Mouse (Mus musculus): Measurements from ENCODE around the gene Nrg3.

Nrg3 gene

GRCm38 (mm10) chr14:38959367-38959766, 513.5 kb downstream of the Nrg3 start:
- no peak for DNase-seq (ENCODE audit: low read depth, low spot score)

DNA sequence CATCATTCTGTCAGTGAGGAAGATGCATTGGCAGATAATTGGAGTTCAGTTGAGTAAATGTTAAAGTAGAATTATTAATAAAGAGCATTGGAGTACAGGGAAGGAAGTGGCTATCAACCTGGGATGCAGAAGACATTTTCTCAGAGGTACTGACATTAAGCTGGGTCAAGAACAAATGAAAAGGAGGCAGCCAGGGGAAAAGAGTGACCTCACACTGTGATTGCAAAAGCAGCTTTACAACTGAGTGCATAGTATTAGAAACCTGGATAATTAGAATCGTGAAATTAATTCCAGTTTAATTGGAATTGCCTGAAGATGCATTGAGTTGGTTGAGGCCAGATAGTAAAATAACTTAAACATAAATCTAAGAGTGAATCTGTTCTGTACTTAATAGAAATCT, 535.4 kb downstream of the Nrg3 start:
- DNase-seq (ENCODE audit: low read depth, low spot score): no peak

GRCm38 (mm10) chr14:38936483-38937054, 536.3 kb downstream of the Nrg3 start:
- no peak for DNase-seq (ENCODE audit: low read depth, low spot score)

DNA sequence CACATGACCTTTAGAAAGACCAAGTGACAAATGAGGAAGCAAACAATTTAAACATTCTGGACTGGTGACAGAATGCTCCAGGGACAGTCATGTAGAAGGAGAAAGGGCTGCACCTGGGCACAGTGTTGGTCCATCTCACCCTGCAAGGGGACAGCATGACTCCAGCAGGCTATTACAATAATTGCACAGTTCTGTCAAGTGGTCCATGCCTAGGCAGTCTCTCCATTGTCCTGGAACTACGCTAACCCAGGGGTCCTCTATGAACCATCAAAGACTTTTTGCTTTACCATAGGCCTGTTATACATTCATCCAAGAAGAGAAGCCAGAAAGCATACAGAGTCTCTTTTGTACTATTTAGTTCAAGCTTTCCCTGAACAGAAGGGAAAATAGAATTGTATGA, 549.2 kb downstream of the Nrg3 start:
- DNase-seq (ENCODE audit: low read depth, low spot score): no peak

DNA sequence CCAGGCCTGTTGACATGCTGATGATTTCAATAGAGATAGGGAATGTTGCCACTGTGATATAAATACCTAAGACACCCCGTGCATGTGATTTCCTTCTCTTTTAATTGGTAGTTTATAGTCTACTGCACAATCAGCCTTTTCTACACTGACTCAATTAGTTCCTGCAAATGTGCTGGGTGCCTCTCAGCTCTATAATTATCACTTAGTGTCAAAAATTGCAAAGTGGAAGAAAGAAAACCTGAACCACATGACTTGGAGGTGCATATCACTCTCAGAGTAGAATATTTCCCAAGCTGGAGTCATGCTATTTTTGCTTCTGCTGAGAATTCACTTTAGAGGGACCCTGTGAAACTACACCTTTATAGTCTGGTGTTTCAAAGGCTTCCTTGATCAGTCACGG, 552.1 kb downstream of the Nrg3 start:
- no peak for DNase-seq (ENCODE audit: low read depth, low spot score)

DNA sequence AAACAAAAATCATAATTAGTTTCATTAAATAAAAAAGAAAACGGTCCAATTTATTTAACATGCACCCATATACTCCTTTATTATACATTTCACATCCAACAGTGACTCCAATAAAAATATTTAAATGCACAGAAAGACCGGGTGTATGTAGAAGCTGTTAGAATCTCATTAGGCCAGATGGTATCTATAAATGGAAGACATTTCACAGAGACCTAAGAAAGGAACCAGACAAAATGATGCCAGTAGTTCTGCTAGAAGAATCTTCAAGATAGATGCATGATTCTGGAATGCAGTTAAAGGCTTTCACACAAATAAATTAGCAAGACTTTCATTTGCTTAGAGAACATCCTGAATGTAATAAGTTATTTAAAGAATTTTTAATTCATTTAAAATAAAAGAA, 602.3 kb downstream of the Nrg3 start:
- DNase-seq (ENCODE audit: low read depth, low spot score): no peak

DNA sequence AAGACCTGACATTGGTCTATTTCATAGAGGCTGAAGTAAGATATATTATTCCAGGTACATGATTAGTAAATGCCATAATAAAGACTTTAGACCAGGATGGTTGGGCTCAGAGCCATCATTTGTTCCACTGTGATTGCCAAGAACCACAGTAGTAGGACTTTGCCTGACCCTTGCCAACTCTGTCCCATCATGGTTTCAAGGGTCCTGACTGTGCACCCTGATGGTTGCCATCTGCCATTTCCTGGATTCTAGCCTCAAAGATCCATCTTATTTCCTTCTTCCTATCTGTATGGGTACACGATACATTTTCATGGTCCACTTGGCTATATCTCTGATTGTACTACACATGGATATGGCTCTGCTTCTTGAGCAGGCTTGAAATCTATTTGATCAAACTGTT, 625.3 kb downstream of the Nrg3 start:
- DNase-seq (ENCODE audit: low read depth, low spot score): no peak

DNA sequence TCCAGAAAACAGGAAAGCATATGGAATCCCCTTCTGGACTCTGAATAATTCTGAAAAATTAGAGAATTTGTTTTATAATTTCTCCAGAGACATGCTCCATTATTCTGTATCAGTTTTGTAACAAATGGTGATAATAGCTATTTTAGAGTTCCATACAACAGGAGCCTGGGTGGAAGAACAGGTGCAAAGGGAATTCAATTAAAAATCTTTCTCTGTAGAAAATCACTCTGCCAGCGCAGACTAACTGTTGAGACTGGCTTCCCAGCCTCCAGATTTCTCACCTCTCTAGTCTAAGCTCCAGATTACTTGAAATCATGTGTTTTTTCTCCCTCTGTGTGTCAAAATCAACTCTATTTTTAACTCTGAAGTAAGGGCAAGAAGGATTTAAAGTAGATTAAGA, 625.8 kb downstream of the Nrg3 start:
- no peak for DNase-seq (ENCODE audit: low read depth, low spot score)

DNA sequence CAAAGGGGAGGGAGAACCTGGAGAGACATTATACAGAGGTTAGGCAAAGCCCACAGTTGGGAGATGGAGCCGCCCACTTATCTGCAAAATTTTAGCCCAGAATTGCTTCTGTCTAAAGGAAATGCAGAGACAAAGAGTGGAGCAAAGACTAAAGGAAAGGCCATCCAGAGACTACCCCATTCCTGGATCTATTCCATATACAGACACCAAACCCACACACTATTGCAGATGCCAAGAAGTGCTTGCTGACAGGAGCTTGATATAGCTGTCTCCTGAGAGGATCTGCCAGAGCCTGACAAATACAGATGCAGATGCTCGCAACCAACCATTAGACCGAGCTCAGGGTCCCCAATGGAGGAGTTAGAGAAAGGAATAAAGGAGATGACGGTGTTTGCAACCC, 637.9 kb downstream of the Nrg3 start:
- no peak for DNase-seq (ENCODE audit: low read depth, low spot score)

DNA sequence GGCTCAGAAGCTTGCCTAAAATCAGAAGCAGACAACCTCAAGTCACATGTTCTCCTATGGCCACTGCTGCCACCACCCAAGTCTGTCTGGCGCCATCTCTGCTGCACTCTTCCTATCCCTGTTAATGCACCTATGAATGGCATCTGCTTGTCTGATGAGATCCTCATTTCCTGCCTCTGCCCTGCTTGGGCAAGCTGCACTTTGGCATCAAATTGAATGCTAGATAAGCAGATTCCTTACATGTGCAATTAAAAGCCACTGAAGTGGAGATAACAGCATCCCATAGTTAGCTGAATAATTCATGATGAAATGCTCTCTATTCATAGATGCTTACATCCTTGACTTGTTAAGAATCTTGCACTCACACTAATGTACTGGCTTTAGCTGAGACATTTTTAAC, 648.0 kb downstream of the Nrg3 start:
- peak; percentile 6 for DNase-seq (ENCODE audit: low read depth, low spot score)

DNA sequence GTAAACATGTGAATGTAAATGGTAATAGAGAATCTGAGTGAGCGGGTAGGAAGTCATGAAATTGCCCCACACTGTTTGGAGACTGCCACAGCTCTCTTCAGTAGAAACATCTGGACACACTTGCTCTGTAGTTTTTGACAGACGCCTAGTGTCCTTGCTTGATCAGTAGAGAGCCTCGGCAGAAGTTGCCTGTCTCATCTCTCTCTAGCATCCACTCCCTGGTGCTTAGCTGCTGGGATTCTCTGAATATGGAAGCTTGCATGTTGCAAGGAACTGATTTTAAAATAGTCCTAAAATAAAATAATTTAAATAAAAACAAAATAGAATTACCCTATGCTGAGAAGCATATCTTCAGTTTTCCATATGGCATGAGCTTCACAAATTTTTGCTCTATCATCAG, 675.9 kb downstream of the Nrg3 start:
- DNase-seq (ENCODE audit: low read depth, low spot score): no peak

DNA sequence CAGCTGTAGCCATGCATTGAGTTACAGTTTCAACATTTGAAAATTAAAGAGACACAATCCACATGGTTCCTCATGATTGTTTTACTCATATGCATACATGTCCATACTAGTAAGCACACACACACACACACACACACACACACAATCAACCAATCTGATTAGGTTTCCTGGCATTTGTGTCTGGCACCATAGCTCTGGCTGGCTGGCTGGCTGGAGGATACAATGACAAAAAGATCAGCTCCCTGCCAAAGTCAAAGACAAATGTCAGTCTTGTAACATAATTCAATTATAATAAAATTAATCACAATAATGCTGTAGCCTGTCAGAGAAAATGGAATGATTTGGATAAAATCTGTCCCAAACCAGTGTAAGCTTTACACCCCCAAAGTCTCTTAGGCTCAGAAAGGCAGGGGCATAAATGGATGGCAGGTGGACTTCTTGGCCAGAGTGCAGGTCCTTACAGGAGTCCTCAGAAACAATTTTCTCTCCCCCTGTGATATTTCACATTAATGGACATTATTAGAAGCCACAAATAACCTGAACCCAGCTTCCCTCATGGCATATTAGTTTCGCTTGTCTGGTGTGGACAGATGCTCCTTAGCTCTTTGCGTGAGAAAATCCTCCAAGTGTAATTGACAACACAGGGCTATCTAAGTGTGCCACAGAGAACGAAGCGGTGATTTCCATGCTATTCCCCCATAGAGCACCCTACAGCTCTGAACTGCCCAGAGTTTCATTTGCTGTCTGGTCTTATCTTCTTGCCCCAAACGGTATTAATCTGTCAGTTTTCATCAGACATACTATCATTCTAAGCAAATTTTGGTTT, 697.4 kb downstream of the Nrg3 start:
- DNase-seq (ENCODE audit: low read depth, low spot score): no peak

GRCm38 (mm10) chr14:38774811-38775210, 698.1 kb downstream of the Nrg3 start:
- no peak for DNase-seq (ENCODE audit: low read depth, low spot score)

GRCm38 (mm10) chr14:38730465-38730864, 742.4 kb downstream of the Nrg3 start:
- DNase-seq (ENCODE audit: low read depth, low spot score): no peak

GRCm38 (mm10) chr14:38703894-38704293, 769.0 kb downstream of the Nrg3 start:
- no peak for DNase-seq (ENCODE audit: low read depth, low spot score)

DNA sequence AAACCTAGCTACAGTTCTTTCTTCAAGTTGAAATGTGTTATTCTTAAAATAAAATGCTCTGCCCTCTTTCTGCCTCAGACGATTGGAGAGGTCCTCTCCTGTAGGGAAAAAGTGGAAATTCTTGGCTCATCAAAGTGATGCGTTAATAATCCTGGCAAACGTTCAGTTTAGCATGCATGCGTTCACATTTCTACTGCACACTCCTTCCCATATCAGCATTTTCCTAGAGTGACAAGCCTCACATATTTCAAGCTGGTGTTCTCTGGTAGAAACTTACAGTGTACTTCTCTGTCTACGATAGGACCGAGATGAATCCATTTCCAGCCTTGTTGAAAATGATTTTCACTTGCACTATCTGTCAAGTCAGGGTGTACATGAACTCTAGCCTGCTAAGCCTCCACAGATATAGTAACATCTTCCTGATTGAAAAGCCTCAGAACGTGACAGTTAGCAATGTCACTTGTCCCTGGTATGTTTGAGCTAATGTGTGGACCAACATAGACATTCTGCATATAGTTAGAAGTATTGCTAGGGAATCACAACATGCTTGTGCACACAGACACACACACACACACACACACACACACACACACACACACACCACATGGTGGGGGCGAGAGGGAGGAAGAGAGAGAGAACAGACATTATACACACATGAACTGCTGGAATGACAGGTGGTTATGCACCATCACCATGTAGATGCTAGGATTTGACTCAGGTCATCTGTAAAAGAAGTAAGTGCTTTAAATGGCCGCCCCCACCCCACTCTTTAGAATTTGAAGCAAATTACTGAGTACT, 770.1 kb downstream of the Nrg3 start:
- no peak for DNase-seq (ENCODE audit: low read depth, low spot score)

GRCm38 (mm10) chr14:38701413-38701812, 771.5 kb downstream of the Nrg3 start:
- no peak for DNase-seq (ENCODE audit: low read depth, low spot score)

GRCm38 (mm10) chr14:38700972-38701371, 771.9 kb downstream of the Nrg3 start:
- DNase-seq (ENCODE audit: low read depth, low spot score): no peak

DNA sequence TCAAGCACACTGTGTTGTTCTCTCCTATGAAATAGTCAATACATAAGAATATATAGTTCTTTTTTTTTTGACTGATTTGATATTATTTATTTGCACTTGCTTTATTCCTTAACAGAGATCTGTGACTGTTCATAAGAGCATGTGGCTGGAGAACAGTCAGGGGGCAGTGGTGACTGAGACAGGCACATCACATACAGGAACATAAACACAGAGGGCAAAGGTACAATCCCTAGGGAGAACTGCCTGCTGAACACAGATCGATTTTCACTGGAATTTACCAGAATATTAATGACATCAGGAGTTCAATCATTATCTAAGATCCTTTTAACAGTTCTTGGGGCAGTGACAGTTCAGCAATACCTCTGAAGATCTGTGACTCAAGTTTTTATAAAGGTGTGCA, 812.9 kb downstream of the Nrg3 start:
- DNase-seq (ENCODE audit: low read depth, low spot score): peak; percentile 4

DNA sequence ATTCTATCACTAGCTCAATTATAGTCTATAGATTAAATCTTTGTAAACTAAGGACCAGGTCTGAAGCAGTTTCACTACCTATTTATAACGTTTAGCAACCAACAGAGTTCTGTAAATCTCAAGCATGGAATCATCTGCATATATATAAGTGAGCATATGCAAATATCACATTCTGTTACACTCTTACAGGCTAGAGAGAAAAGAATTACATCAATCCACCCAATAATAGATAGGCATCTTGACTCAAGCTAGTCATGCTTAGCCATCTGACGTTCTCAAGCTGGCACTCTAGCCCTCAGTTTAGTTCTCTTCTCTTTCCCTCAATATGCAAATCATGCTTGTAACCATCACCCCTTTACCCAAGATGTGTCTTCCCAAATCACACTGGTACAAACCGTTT, 835.8 kb downstream of the Nrg3 start:
- DNase-seq (ENCODE audit: low read depth, low spot score): no peak

GRCm38 (mm10) chr14:38630114-38630513, 842.8 kb downstream of the Nrg3 start:
- DNase-seq (ENCODE audit: low read depth, low spot score): no peak

DNA sequence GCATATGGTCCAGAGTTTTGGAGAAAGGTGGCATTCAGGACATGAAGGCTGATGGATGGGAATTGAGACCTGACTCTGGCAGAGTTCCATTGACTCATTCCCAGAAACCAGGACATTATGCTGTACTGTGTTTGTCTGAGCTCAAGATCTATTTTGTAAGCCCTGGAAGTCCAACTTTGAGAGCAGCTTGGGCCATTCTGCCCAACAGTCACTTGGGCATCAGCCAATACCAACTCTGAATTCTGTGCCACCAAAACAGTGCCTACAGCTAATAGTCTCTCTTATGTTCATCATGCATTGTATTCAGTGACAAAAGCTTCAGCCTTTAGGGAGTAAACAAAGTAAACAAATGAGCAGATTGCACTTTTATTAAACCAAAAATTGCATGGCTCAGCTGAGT, 843.2 kb downstream of the Nrg3 start:
- no peak for DNase-seq (ENCODE audit: low read depth, low spot score)
